ENCODE assay signal across 15 mouse cellular contexts in genomic region chr9:43768779-43769178, GRCm38 (mm10). TPM values are rescaled to one million over a fixed set of nuclear protein-coding genes. Genes with fewer than 3 reads are reported as not detected.
A peak's percentile ranks its signal among the peaks of the same experiment; 100 is the strongest.
DNase-seq lines count a peak whose midpoint lies in the region; ATAC-seq and TF ChIP-seq lines count a peak whose summit lies in the region.
"Had no signal": no experiment of that assay in that cellular context is flagged by ENCODE, and none has a peak within 500 bp of the region (broad histone marks: within the 10 kb centered on the region; RNA-seq: fewer than 3 reads in every experiment).

No protein-coding gene starts in this region.

- no peak for TF ChIP-seq CTCF in midbrain, postnatal 0 days (IDR thresholded peaks at IDR 0.05)

- H3K4me2 ChIP-seq in forebrain, embryonic 11.5 days (ENCODE audit: low read depth, low read length, severe bottlenecking): no peak overlapping the region
- no peak overlapping the region for H3K4me2 ChIP-seq in hindbrain, embryonic 14.5 days (replicated peaks)
- H3K4me2 ChIP-seq in midbrain, postnatal 0 days (ENCODE audit: low read depth, low read length, poor library complexity, severe bottlenecking): no peak overlapping the region
- H3K4me2 ChIP-seq: limb, embryonic 12.5 days had no signal

- no peaks in the 10 kb centered on the region for H3K36me3 ChIP-seq in forebrain, embryonic 11.5 days (ENCODE audit: control insufficient read depth, insufficient read depth, low read length)
- no peaks in the 10 kb centered on the region for H3K36me3 ChIP-seq in hindbrain, embryonic 14.5 days (replicated peaks; ENCODE audit: control insufficient read depth, insufficient read depth)
- H3K36me3 ChIP-seq in midbrain, postnatal 0 days (ENCODE audit: insufficient read depth, low read length): no peaks in the 10 kb centered on the region
- H3K36me3 ChIP-seq: limb, embryonic 12.5 days had no signal

- H3K9me3 ChIP-seq in forebrain, embryonic 11.5 days (ENCODE audit: control insufficient read depth, low read length): no peaks in the 10 kb centered on the region
- no peaks in the 10 kb centered on the region for H3K9me3 ChIP-seq in hindbrain, embryonic 14.5 days (ENCODE audit: control insufficient read depth, low read length)
- H3K9me3 ChIP-seq in midbrain, postnatal 0 days (ENCODE audit: low read length): no peaks in the 10 kb centered on the region

- no peak overlapping the region for H3K27ac ChIP-seq in forebrain, embryonic 11.5 days (ENCODE audit: low read depth, low read length)
- H3K27ac ChIP-seq in hindbrain, embryonic 14.5 days: no peak overlapping the region
- no peak overlapping the region for H3K27ac ChIP-seq in midbrain, postnatal 0 days (ENCODE audit: low read depth, low read length)
- H3K27ac ChIP-seq: limb, embryonic 12.5 days had no signal

- no peak overlapping the region for H3K4me3 ChIP-seq in forebrain, embryonic 11.5 days (ENCODE audit: low read depth, low read length)
- no peak overlapping the region for H3K4me3 ChIP-seq in hindbrain, embryonic 14.5 days (replicated peaks; ENCODE audit: low read length)
- no peak overlapping the region for H3K4me3 ChIP-seq in midbrain, postnatal 0 days (ENCODE audit: low read depth, low read length)
- H3K4me3 ChIP-seq: limb, embryonic 12.5 days had no signal

- DNase-seq in embryo, embryonic 10 days (ENCODE audit: low spot score): peak; percentile 56
- peak; percentile 64 for DNase-seq in forebrain, embryonic 11.5 days (ENCODE audit: low spot score)
- DNase-seq in hindbrain, embryonic 14.5 days (ENCODE audit: low spot score): no peak
- peak; percentile 35 for DNase-seq in midbrain, postnatal 0 days (ENCODE audit: low spot score)
- no peak for DNase-seq in frontal cortex, adult 2 months (ENCODE audit: extremely low spot score in 1 of 2, low spot score in 1 of 2)
- no peak for DNase-seq in heart, postnatal 36 days
- DNase-seq in heart, adult 18-20 months: no peak
- DNase-seq in spleen, postnatal 14 days (ENCODE audit: low spot score in 2 of 2): no peak
- DNase-seq: cerebellum, adult 8-10 months; gastrocnemius, postnatal 14 days; kidney, postnatal 14 days; right cerebral cortex, postnatal 14 days; thymus, postnatal 25 days had no signal

- WGBS in forebrain, embryonic 11.5 days: 43% methylated on average over 4 of the region's 4 CpGs
- WGBS in hindbrain, embryonic 14.5 days: 11% methylated on average over 4 of the region's 4 CpGs
- 24% methylated on average over 4 of the region's 4 CpGs for WGBS in midbrain, postnatal 0 days

- intact Hi-C loops in heart, postnatal 36 days (cut with DNase I): no loop called here

- H3K9ac ChIP-seq in forebrain, embryonic 11.5 days (ENCODE audit: low read length): no peak overlapping the region
- H3K9ac ChIP-seq in hindbrain, embryonic 14.5 days: no peak overlapping the region
- no peak overlapping the region for H3K9ac ChIP-seq in midbrain, postnatal 0 days (replicated peaks; ENCODE audit: low read length, poor library complexity, severe bottlenecking)
- H3K9ac ChIP-seq: limb, embryonic 12.5 days had no signal

- no peaks in the 10 kb centered on the region for H3K27me3 ChIP-seq in forebrain, embryonic 11.5 days (ENCODE audit: control insufficient read depth, insufficient read depth, low read length)
- no peaks in the 10 kb centered on the region for H3K27me3 ChIP-seq in hindbrain, embryonic 14.5 days (ENCODE audit: control insufficient read depth, insufficient read depth, low read length)
- no peaks in the 10 kb centered on the region for H3K27me3 ChIP-seq in midbrain, postnatal 0 days (ENCODE audit: insufficient read depth, low read length)
- H3K27me3 ChIP-seq: limb, embryonic 12.5 days had no signal

- peaks cover 16% of the 10 kb centered on the region for H3K4me1 ChIP-seq in forebrain, embryonic 11.5 days (replicated peaks; ENCODE audit: control insufficient read depth, insufficient read depth, low read length)
- peaks cover 38% of the 10 kb centered on the region for H3K4me1 ChIP-seq in hindbrain, embryonic 14.5 days (replicated peaks; ENCODE audit: control insufficient read depth, insufficient read depth, low read length)
- peaks cover 10% of the 10 kb centered on the region for H3K4me1 ChIP-seq in midbrain, postnatal 0 days (ENCODE audit: insufficient read depth, low read length)

- ATAC-seq in forebrain, embryonic 11.5 days (replicated peaks; ENCODE audit: low FRiP score): peak; percentile 71
- ATAC-seq in hindbrain, embryonic 14.5 days (ENCODE audit: low FRiP score): peak; percentile 45; the same call in 1 of the 2 replicates
- ATAC-seq in midbrain, postnatal 0 days (ENCODE audit: low FRiP score): peak; percentile 10; the same call in 1 of the 2 replicates
- ATAC-seq: activated CD4-positive, CD25-positive, alpha-beta regulatory T cell, adult 4 months had no signal

RNA-seq across cellular contexts. Expression of gene Nectin1, which starts 25.0 kb away (rescaled TPM):
- 12.3 and 12.4 TPM in 2 replicates for polyA plus RNA-seq in forebrain, embryonic 11.5 days (2014; fragmentation: Nextera tagmentation; extraction: Ambion mirVana)
- polyA plus RNA-seq in hindbrain, embryonic 14.5 days (2014; fragmentation: Nextera tagmentation; extraction: Ambion mirVana): 18.0 and 18.9 TPM in 2 replicates
- total RNA-seq in midbrain, postnatal 0 days (2014; rRNA removed): 64.7 and 71.6 TPM in 2 replicates
- 14.9 and 15.4 TPM in 2 replicates for polyA plus RNA-seq in midbrain, postnatal 0 days (2015; fragmentation: Nextera tagmentation; extraction: Ambion mirVana)
- 22.4 and 25.7 TPM in 2 replicates for polyA plus RNA-seq in frontal cortex, adult 2 months (2012; rRNA removed)
- 1 to 10 TPM; 2.6 to 3.1 TPM for total RNA-seq in heart, postnatal 36 days (2021)
- 1 to 10 TPM; 3.8 to 4.0 TPM for total RNA-seq in heart, adult 18-20 months (2021)

Comparison
In these comparisons a context has a peak if more than half of its experiments do, and no peak if none do; other contexts are left out.
1. DNase-seq: peak in embryo, embryonic 10 days (single experiment), forebrain, embryonic 11.5 days (single experiment) and midbrain, postnatal 0 days (single experiment); none in hindbrain, embryonic 14.5 days (single experiment), frontal cortex, adult 2 months (0 of 2), heart, postnatal 36 days (0 of 2), heart, adult 18-20 months (0 of 2) and spleen, postnatal 14 days (0 of 2).
2. ATAC-seq: peak in every context shown above with its lines; median percentile 71 in forebrain, embryonic 11.5 days; 45 in hindbrain, embryonic 14.5 days; 10 in midbrain, postnatal 0 days.